Mouse (Mus musculus) thymus, adult 2 months (tissue): ENCODE results near the gene Pde4a. TPM values are rescaled to one million over a fixed set of nuclear protein-coding genes. Genes with fewer than 3 reads are reported as not detected.

Source experiments
- DNase-seq: peaks from one replicate; pipeline ENCODE4 v3.0.0; 2021
- H3K27ac ChIP-seq: fragments of 200-500 bp; 2 replicates; pipeline ENCODE4 v1.5.1; 2012; ENCODE audit warnings: low read length, control low read depth; ENCODE audit not compliant: control insufficient read depth, insufficient read depth
- H3K27me3 ChIP-seq: fragments of 200-500 bp; 2 replicates; pipeline ENCODE4 v1.6.1; 2012; ENCODE audit warnings: mild to moderate bottlenecking, low read length, moderate library complexity, mixed read lengths; ENCODE audit not compliant: control insufficient read depth, insufficient read depth
- H3K36me3 ChIP-seq: fragments of 200-500 bp; 2 replicates; pipeline ENCODE4 v1.6.1; 2012; ENCODE audit warnings: mild to moderate bottlenecking, low read length, moderate library complexity; ENCODE audit not compliant: control insufficient read depth, insufficient read depth
- H3K4me1 ChIP-seq: fragments of 200-500 bp; replicated peaks from 2 replicates; pipeline ENCODE4 v1.6.1; 2012; ENCODE audit warnings: low read length; ENCODE audit not compliant: control insufficient read depth, insufficient read depth
- H3K4me3 ChIP-seq: fragments of 200-500 bp; 2 replicates; pipeline ENCODE4 v1.5.1; 2012; ENCODE audit warnings: mild to moderate bottlenecking, low read length, control low read depth, moderate library complexity; ENCODE audit not compliant: control insufficient read depth, insufficient read depth
- CTCF ChIP-seq: fragments of 200-500 bp; IDR thresholded peaks from 2 replicates; pipeline ENCODE4 v1.5.1; 2012; ENCODE audit warnings: mild to moderate bottlenecking, control low read depth, low read length, moderate library complexity, borderline replicate concordance; ENCODE audit not compliant: control insufficient read depth, poor library complexity, insufficient read depth; ENCODE audit errors: extremely low read depth
- POLR2A ChIP-seq: fragments of 200-500 bp; IDR thresholded peaks from 2 replicates; pipeline ENCODE4 v1.6.1; 2012; ENCODE audit warnings: mild to moderate bottlenecking, low read length, control low read depth, moderate library complexity; ENCODE audit not compliant: control insufficient read depth, poor library complexity, insufficient read depth; ENCODE audit errors: extremely low read depth
- WGBS: fragments of 180-500 bp; shearing (Covaris S2); methylation state at CpG from one replicate; pipeline ENCODE4 v1.1.7; 2018; 5-methylcytosine and 5-hydroxymethylcytosine counted together
- polyA plus RNA-seq: library from polyadenylated mRNA; depleted of rRNA; stranded (reverse); fragments of >200 nt; gene quantifications from 2 replicates; pipeline ENCODE4 v1.2.3, GENCODE M21; 2012

Gene Pde4a
- polyA plus RNA-seq, 1 experiment: 6.8 TPM

DNA sequence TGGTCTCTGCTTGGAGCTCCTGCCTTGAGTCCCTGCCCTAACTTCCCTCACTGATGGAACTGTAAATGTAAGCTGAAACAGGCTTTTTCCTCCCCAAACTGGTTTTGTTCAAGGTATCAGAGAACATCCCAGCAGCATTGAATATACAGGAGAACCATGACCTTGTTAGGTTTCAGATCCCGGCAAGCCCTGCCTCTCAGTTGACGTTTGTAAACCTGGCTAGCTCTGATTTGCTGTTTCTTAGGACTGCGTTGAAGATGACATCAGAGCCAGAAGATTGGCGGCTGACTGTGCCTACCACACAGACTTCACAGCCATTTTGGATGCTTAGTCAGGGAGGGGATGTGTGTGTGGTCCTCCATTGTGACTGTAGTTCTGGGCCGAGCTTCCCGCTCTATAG is 58.4 kb downstream of the Pde4a start:
- H3K4me3 ChIP-seq: no peak overlapping the region
- no peak overlapping the region for H3K27ac ChIP-seq
- no peaks in the 10 kb centered on the region for H3K36me3 ChIP-seq
- H3K27me3 ChIP-seq: no peaks in the 10 kb centered on the region
- H3K4me1 ChIP-seq: peaks cover 19% of the 10 kb centered on the region
- WGBS: 97% methylated on average over 6 of the region's 6 CpGs
- no peak for DNase-seq
- no peak for TF ChIP-seq CTCF
- no peak for TF ChIP-seq POLR2A

DNA sequence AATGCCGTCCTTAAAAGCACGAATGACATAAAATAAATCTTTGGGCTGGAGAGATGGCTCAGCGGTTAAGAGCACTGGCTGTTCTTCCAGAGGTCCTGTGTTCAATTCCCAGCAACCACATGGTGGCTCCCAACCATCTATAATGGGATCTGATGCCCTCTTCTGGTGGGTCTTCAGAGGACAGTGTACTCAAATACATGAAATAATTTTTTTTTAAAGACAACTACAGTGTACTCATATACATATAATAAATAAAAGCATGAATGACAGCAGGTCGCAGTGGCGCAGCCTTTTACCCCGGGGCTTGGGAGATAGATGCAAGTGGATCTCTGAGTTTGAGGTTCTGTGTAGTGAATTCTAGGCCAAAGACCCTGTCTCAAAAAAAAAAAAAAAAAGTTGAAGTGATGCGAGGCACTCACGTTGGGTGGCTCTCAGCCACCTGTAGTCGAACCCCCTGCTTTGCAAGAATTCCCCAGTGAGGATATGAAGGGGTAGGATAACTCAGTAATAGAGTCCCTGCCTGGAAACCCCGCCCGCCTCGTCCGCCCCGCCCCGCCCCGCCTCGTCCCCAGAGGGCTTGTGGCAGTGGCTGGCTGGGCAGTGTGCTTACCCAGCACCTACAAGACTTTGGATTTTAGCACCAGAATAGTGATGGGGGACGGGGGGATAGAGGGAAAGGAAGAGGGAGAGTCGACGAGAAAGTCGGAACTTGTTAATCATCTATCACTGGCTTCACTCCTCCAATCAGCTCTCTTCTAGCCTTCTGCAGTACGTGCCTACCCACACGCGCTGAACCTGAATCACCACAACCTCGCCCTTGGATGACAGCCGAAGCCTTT is 59.3 kb downstream of the Pde4a start:
- H3K27ac ChIP-seq: no peak overlapping the region
- no peak for TF ChIP-seq CTCF
- TF ChIP-seq POLR2A: no peak
- DNase-seq: no peak
- H3K4me3 ChIP-seq: no peak overlapping the region
- H3K36me3 ChIP-seq: no peaks in the 10 kb centered on the region
- WGBS: 26% methylated on average over 26 of the region's 26 CpGs
- H3K4me1 ChIP-seq: peaks cover 19% of the 10 kb centered on the region
- H3K27me3 ChIP-seq: no peaks in the 10 kb centered on the region

DNA sequence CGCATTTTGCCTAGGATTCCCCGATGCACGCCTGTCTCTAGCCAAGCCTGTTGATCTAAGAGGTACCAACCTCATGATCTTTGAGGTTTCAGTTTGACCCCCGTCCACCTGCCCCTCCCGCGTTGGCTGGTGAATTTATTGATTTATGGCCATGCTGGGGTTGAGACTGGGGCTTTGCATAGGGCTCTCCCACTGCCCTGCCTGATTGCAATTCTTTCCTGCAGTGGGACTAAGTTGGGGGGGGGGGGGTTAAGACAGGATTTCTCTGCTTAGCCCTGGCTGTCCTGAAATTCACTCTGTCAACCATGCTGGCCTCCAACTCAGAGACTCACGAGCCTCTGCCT is 59.9 kb downstream of the Pde4a start:
- TF ChIP-seq POLR2A: no peak
- no peak for TF ChIP-seq CTCF

DNA sequence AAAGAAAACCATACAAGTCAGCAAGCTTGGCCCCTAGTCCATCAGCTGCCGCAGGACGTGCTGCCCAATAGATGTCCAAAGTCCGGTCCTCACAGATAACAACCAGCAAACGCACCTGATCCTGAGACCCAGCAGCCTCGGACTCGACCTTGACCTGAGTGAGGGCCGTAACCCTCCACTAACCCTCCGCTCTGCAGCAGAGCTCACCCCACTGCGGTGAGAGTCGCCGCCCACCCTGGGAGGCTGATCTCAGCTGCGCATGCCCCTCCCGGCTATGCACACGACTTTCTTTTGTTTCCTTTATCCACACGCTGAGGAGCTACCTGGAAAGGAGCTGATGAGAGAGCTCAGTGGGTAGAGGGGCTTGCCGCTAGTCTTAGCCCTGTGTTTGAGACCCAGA is 61.8 kb downstream of the Pde4a start:
- H3K4me1 ChIP-seq: peaks cover 13% of the 10 kb centered on the region
- TF ChIP-seq POLR2A (0 out of 2 replicates have a peak, but pooled peaks have one; percentile 35), CTCF (no peak)
- WGBS: 17% methylated on average over 16 of the region's 16 CpGs
- no peak overlapping the region; the same call in 1 of the 2 replicates for H3K27ac ChIP-seq
- H3K4me3 ChIP-seq: peak overlapping the region; percentile 47
- DNase-seq: peak; percentile 53
- H3K36me3 ChIP-seq: 0 out of 2 replicates have a peak, but pooled peaks cover 5% of the 10 kb centered on the region
- no peaks in the 10 kb centered on the region for H3K27me3 ChIP-seq

More for the DNA sequence above, 59.9 kb downstream of the Pde4a start:
- H3K4me3 ChIP-seq: no peak overlapping the region
- 0 out of 2 replicates have a peak, but pooled peaks cover 5% of the 10 kb centered on the region for H3K36me3 ChIP-seq
- no peaks in the 10 kb centered on the region for H3K27me3 ChIP-seq
- 12% methylated on average over 7 of the region's 7 CpGs for WGBS
- H3K4me1 ChIP-seq: peaks cover 19% of the 10 kb centered on the region
- no peak overlapping the region for H3K27ac ChIP-seq
- DNase-seq: no peak

DNA sequence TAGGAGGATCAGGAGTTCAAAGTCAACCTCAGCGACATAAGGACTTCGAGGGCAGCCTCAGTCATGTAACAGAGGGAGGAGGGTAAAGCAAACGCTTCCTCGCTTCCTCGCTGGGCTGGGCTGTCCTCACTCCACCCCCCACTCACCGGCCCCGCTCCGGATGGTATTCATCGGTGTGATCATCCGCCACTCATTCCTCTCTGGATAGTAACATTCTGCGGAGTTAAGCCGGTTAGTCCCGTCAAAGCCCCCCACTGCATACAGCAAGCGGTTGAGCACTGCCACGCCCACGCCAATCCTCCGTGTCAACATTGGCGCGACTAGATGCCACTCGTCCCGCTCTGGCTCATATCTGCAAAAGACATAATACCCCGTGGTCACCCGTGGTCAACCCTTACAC is 66.0 kb downstream of the Pde4a start:
- no peak overlapping the region for H3K4me3 ChIP-seq
- H3K27ac ChIP-seq: no peak overlapping the region
- no peak for DNase-seq
- peaks cover 20% of the 10 kb centered on the region for H3K4me1 ChIP-seq
- no peak for TF ChIP-seq CTCF
- TF ChIP-seq POLR2A: no peak
- no peaks in the 10 kb centered on the region for H3K27me3 ChIP-seq
- H3K36me3 ChIP-seq: 0 out of 2 replicates have a peak, but pooled peaks cover 5% of the 10 kb centered on the region
- WGBS: 91% methylated on average over 23 of the region's 23 CpGs

DNA sequence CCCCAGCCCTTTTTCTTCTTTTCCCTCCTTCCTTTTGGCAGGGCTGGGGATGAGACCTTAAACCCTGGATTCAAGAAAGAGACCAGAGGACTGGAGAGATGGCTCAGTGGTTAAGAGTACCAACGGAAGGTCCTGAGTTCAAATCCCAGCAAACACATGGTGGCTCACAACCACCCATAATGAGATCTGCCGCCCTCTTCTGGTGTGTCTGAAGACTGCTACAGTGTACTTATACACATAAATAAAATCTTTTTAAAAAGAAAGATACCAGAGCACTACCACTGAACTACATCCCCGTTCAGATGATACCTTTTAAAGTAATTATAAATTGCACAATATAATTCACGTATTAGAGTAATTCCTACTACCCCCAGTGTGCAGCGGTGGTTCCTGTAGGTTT is 67.4 kb downstream of the Pde4a start:
- H3K4me3 ChIP-seq: no peak overlapping the region
- DNase-seq: no peak
- 0 out of 2 replicates have a peak, but pooled peaks cover 5% of the 10 kb centered on the region for H3K36me3 ChIP-seq
- peaks cover 25% of the 10 kb centered on the region for H3K4me1 ChIP-seq
- TF ChIP-seq POLR2A (no peak), CTCF (no peak)
- no peak overlapping the region for H3K27ac ChIP-seq
- WGBS: 95% methylated on average over 5 of the region's 5 CpGs
- H3K27me3 ChIP-seq: no peaks in the 10 kb centered on the region
